Mouse (Mus musculus) kidney, postnatal 36 days (tissue): Measurements from ENCODE around the gene Chmp2b.
A peak's percentile ranks its signal among the peaks of the same experiment; 100 is the strongest.

Experiments
- DNase-seq, 2 experiments: peaks; one replicate each; pipeline ENCODE4 v3.0.0; 2021 to 2022; ENCODE audit warnings: mixed read lengths in 2 of 2

Gene Chmp2b

GRCm38 (mm10) chr16:65561963-65562863, at the start of gene Chmp2b:
Chmp2b (minus strand) TSS chr16:65562726.
- peak; percentile 85 to 90 for DNase-seq

GRCm38 (mm10) chr16:65611678-65612077, 49.2 kb upstream of the Chmp2b start:
- no peak for DNase-seq

GRCm38 (mm10) chr16:65600798-65601197, 38.3 kb upstream of the Chmp2b start:
- DNase-seq, result no peak

GRCm38 (mm10) chr16:65586111-65586865, 23.8 kb upstream of the Chmp2b start:
- DNase-seq, result no peak

GRCm38 (mm10) chr16:65585699-65586098, 23.2 kb upstream of the Chmp2b start:
- no peak for DNase-seq

- DNase-seq, result no peak
These were observed 14.9 kb upstream of the Chmp2b start for GRCm38 (mm10) chr16:65577298-65578029.

GRCm38 (mm10) chr16:65568853-65569252, 6.3 kb upstream of the Chmp2b start:
- no peak for DNase-seq

GRCm38 (mm10) chr16:65564951-65565350, 2.4 kb upstream of the Chmp2b start:
- DNase-seq, result no peak

GRCm38 (mm10) chr16:65564306-65564705, 1.8 kb upstream of the Chmp2b start:
- DNase-seq, result no peak

GRCm38 (mm10) chr16:65562864-65563206, 309 bp upstream of the Chmp2b start:
- DNase-seq, result no peak

- DNase-seq, result peak; percentile 46 to 51
These were observed 1.2 kb downstream of the Chmp2b start for GRCm38 (mm10) chr16:65560996-65561962.

- DNase-seq, result peak; percentile 53 to 63
These were observed 2.9 kb downstream of the Chmp2b start for GRCm38 (mm10) chr16:65559591-65559990.

GRCm38 (mm10) chr16:65557369-65557768, 5.2 kb downstream of the Chmp2b start:
- DNase-seq, result no peak

- DNase-seq, result peak in 1 of 2 experiments; percentile 23
These were observed 8.3 kb downstream of the Chmp2b start for GRCm38 (mm10) chr16:65554267-65554666.

GRCm38 (mm10) chr16:65550814-65551213, 11.7 kb downstream of the Chmp2b start:
- no peak for DNase-seq

GRCm38 (mm10) chr16:65548960-65549359, 13.6 kb downstream of the Chmp2b start:
- no peak for DNase-seq

- DNase-seq, result no peak
These were observed 18.7 kb downstream of the Chmp2b start for GRCm38 (mm10) chr16:65543676-65544293.

- DNase-seq, result peak; percentile 16 to 60
These were observed 29.1 kb downstream of the Chmp2b start for GRCm38 (mm10) chr16:65533315-65533999.

- DNase-seq, result no peak
These were observed 30.9 kb downstream of the Chmp2b start for GRCm38 (mm10) chr16:65531663-65532062.

- DNase-seq, result no peak
These were observed 32.9 kb downstream of the Chmp2b start for GRCm38 (mm10) chr16:65529589-65529988.

- DNase-seq, result no peak
These were observed 35.8 kb downstream of the Chmp2b start for GRCm38 (mm10) chr16:65526695-65527094.
